In the genomic region with DNA sequence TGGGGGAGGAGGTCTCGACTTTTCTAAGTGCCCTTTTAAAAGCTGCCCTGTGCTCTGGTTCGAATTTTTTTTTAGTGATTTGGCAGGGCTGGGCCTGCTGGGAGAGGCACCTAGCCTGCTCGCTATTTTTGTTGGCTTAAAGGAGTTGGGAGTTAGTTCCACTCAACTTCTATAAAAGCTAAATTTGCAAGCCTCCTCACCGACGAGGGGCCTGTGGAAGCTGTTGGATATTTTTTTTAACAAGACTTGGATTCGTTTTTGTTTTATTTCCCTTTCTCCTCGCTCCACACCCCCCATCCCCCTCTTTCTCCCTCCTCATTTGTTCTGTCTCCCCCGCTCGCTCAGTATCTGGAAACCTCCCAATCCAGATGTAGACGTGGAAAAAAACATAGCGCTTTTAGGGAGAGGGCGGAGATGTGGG, we compare ENCODE assay signal across 10 mouse cellular contexts. TPM values are rescaled to one million over a fixed set of nuclear protein-coding genes. Genes with fewer than 3 reads are reported as not detected.
DNase-seq lines count a peak whose midpoint lies in the region; ATAC-seq and TF ChIP-seq lines count a peak whose summit lies in the region.
"Had no signal": no experiment of that assay in that cellular context is flagged by ENCODE, and none has a peak within 500 bp of the region (broad histone marks: within the 10 kb centered on the region; RNA-seq: fewer than 3 reads in every experiment).

No protein-coding gene starts in this region.

- H3K36me3 ChIP-seq in embryonic facial prominence, embryonic 12.5 days = peaks cover 7% of the 10 kb centered on the region; the same call in 1 of the 2 replicates
- H3K36me3 ChIP-seq in hindbrain, embryonic 13.5 days = no peaks in the 10 kb centered on the region
- no peaks in the 10 kb centered on the region for H3K36me3 ChIP-seq in midbrain, embryonic 15.5 days (replicated peaks)

- H3K4me3 ChIP-seq in gastrocnemius, adult 2 months = peak overlapping the region; percentile 93
- peak overlapping the region; percentile 96 for H3K4me3 ChIP-seq in embryonic facial prominence, embryonic 12.5 days
- peak overlapping the region; percentile 79 for H3K4me3 ChIP-seq in hindbrain, embryonic 13.5 days
- peak overlapping the region; percentile 66 for H3K4me3 ChIP-seq in midbrain, embryonic 15.5 days

- no peak for ATAC-seq in embryonic facial prominence, embryonic 12.5 days (ENCODE audit: insufficient number of reproducible peaks, insufficient read depth, low FRiP score, low TSS enrichment)
- no peak for ATAC-seq in hindbrain, embryonic 13.5 days (ENCODE audit: low FRiP score)
- ATAC-seq in midbrain, embryonic 15.5 days (replicated peaks) = no peak
- ATAC-seq in erythroblast, adult 5-6 weeks (replicated peaks; ENCODE audit: low FRiP score, poor library complexity, severe bottlenecking) = no peak

- H3K9ac ChIP-seq in embryonic facial prominence, embryonic 12.5 days = peak overlapping the region; percentile 100
- peak overlapping the region; percentile 86 for H3K9ac ChIP-seq in hindbrain, embryonic 13.5 days
- H3K9ac ChIP-seq in midbrain, embryonic 15.5 days = peak overlapping the region; percentile 13; the same call in 1 of the 2 replicates

- H3K4me1 ChIP-seq in embryonic facial prominence, embryonic 12.5 days = peaks cover 42% of the 10 kb centered on the region
- H3K4me1 ChIP-seq in hindbrain, embryonic 13.5 days (replicated peaks) = peaks cover 83% of the 10 kb centered on the region
- peaks cover 54% of the 10 kb centered on the region for H3K4me1 ChIP-seq in midbrain, embryonic 15.5 days

- DNase-seq in gastrocnemius, adult 2 months = no peak
- no peak for DNase-seq in gastrocnemius, postnatal 25 days
- no peak for DNase-seq in left cerebral cortex, postnatal 36 days (ENCODE audit: low spot score in 2 of 2)
- no peak for DNase-seq in adrenal gland, adult (ENCODE audit: inconsistent age in 2 of 2, low spot score in 1 of 2)
- DNase-seq: cerebellum, adult 11-12 months had no signal

- 0 out of 2 replicates have a peak, but pooled peaks cover 3% of the 10 kb centered on the region for H3K27me3 ChIP-seq in embryonic facial prominence, embryonic 12.5 days
- 0 out of 2 replicates have a peak, but pooled peaks cover 14% of the 10 kb centered on the region for H3K27me3 ChIP-seq in hindbrain, embryonic 13.5 days
- H3K27me3 ChIP-seq in midbrain, embryonic 15.5 days (replicated peaks) = peaks cover 7% of the 10 kb centered on the region; the same call in 1 of the 2 replicates

- no peak for TF ChIP-seq CTCF in gastrocnemius, adult 2 months (IDR thresholded peaks at IDR 0.05)

- peak overlapping the region; percentile 91 for H3K27ac ChIP-seq in gastrocnemius, adult 2 months
- peak overlapping the region; percentile 100 for H3K27ac ChIP-seq in embryonic facial prominence, embryonic 12.5 days
- H3K27ac ChIP-seq in hindbrain, embryonic 13.5 days = peak overlapping the region; percentile 64
- H3K27ac ChIP-seq in midbrain, embryonic 15.5 days = peak overlapping the region; percentile 16; the same call in 1 of the 2 replicates

- no peaks in the 10 kb centered on the region for H3K9me3 ChIP-seq in embryonic facial prominence, embryonic 12.5 days
- no peaks in the 10 kb centered on the region for H3K9me3 ChIP-seq in hindbrain, embryonic 13.5 days
- H3K9me3 ChIP-seq in midbrain, embryonic 15.5 days = no peaks in the 10 kb centered on the region

- H3K4me2 ChIP-seq in embryonic facial prominence, embryonic 12.5 days (replicated peaks) = peak overlapping the region; percentile 79
- peak overlapping the region; percentile 80 for H3K4me2 ChIP-seq in hindbrain, embryonic 13.5 days
- peak overlapping the region; percentile 97 for H3K4me2 ChIP-seq in midbrain, embryonic 15.5 days

- intact Hi-C loops in gastrocnemius, adult 2 months (cut with DNase I) = no loop called here
- intact Hi-C loops in left cerebral cortex, postnatal 36 days (cut with DNase I) = no loop called here

- 1% methylated on average over 12 of the region's 12 CpGs for WGBS in embryonic facial prominence, embryonic 12.5 days
- WGBS in hindbrain, embryonic 13.5 days = 1% methylated on average over 12 of the region's 12 CpGs
- WGBS in midbrain, embryonic 15.5 days = under 1% methylated on average over 12 of the region's 12 CpGs

RNA-seq across cellular contexts. Expression of gene Fzd2, which starts 2.6 kb away (rescaled TPM):
- total RNA-seq in gastrocnemius, adult 2 months (2021) = 1 to 10 TPM; 1.2 to 2.1 TPM
- 1 to 10 TPM; 2.5 to 2.7 TPM for total RNA-seq in gastrocnemius, postnatal 25 days (2021)
- polyA plus RNA-seq in embryonic facial prominence, embryonic 12.5 days (2016; fragmentation: Nextera tagmentation; extraction: Ambion mirVana) = 93.6 and 97.8 TPM in 2 replicates
- 10.5 and 11.8 TPM in 2 replicates for polyA plus RNA-seq in hindbrain, embryonic 13.5 days (2015; fragmentation: Nextera tagmentation; extraction: Ambion mirVana)
- 7.4 and 9.5 TPM in 2 replicates for polyA plus RNA-seq in midbrain, embryonic 15.5 days (2015; fragmentation: Nextera tagmentation; extraction: Ambion mirVana)
- 10 to 100 TPM; 10.5 to 12.7 TPM for total RNA-seq in left cerebral cortex, postnatal 36 days (2021)
- total RNA-seq in erythroblast, adult 5-6 weeks (2015; ENCODE audit: low replicate concordance) = not detected in 2 replicates
- not detected in 2 replicates for total RNA-seq in erythroblast, adult 5-6 weeks (2017; ENCODE audit: low replicate concordance)
- total RNA-seq: megakaryocyte progenitor cell, adult 5-6 weeks had no signal

RNA-seq across cellular contexts. Expression of gene Gm11627, which starts 27.5 kb away (rescaled TPM):
- not detected for total RNA-seq in gastrocnemius, adult 2 months (2021)
- under 1 TPM in 1 of 2 experiments, not detected in 1; 0.43 TPM for total RNA-seq in gastrocnemius, postnatal 25 days (2021)
- polyA plus RNA-seq in embryonic facial prominence, embryonic 12.5 days (2016; fragmentation: Nextera tagmentation; extraction: Ambion mirVana) = 11.8 and 12.3 TPM in 2 replicates
- 2.8 and 5.3 TPM in 2 replicates for polyA plus RNA-seq in hindbrain, embryonic 13.5 days (2015; fragmentation: Nextera tagmentation; extraction: Ambion mirVana)
- 1.9 and 3.4 TPM in 2 replicates for polyA plus RNA-seq in midbrain, embryonic 15.5 days (2015; fragmentation: Nextera tagmentation; extraction: Ambion mirVana)
- 1 to 10 TPM; 5.0 to 8.7 TPM for total RNA-seq in left cerebral cortex, postnatal 36 days (2021)
- not detected in 2 replicates for total RNA-seq in erythroblast, adult 5-6 weeks (2015; ENCODE audit: low replicate concordance)
- total RNA-seq in erythroblast, adult 5-6 weeks (2017; ENCODE audit: low replicate concordance) = not detected in 2 replicates
- total RNA-seq: megakaryocyte progenitor cell, adult 5-6 weeks had no signal

RNA-seq across cellular contexts. Expression of gene Gpatch8, which starts 50.6 kb away (rescaled TPM):
- total RNA-seq in gastrocnemius, adult 2 months (2021) = 10 to 100 TPM; 23.7 to 26.8 TPM
- 10 to 100 TPM; 17.5 to 19.6 TPM for total RNA-seq in gastrocnemius, postnatal 25 days (2021)
- 68.7 and 69.1 TPM in 2 replicates for polyA plus RNA-seq in embryonic facial prominence, embryonic 12.5 days (2016; fragmentation: Nextera tagmentation; extraction: Ambion mirVana)
- polyA plus RNA-seq in hindbrain, embryonic 13.5 days (2015; fragmentation: Nextera tagmentation; extraction: Ambion mirVana) = 83.4 and 86.1 TPM in 2 replicates
- polyA plus RNA-seq in midbrain, embryonic 15.5 days (2015; fragmentation: Nextera tagmentation; extraction: Ambion mirVana) = 72.7 and 76.4 TPM in 2 replicates
- 10 to 100 TPM; 46.0 to 65.5 TPM for total RNA-seq in left cerebral cortex, postnatal 36 days (2021)
- 28.6 and 32.3 TPM in 2 replicates for total RNA-seq in erythroblast, adult 5-6 weeks (2015; ENCODE audit: low replicate concordance)
- total RNA-seq in erythroblast, adult 5-6 weeks (2017; ENCODE audit: low replicate concordance) = 59.6 and 66.8 TPM in 2 replicates

RNA-seq across cellular contexts. Expression of gene Meioc, which starts 56.8 kb away (rescaled TPM):
- total RNA-seq in gastrocnemius, adult 2 months (2021) = not detected
- not detected for total RNA-seq in gastrocnemius, postnatal 25 days (2021)
- polyA plus RNA-seq in embryonic facial prominence, embryonic 12.5 days (2016; fragmentation: Nextera tagmentation; extraction: Ambion mirVana) = 0.65 and 1.3 TPM in 2 replicates
- polyA plus RNA-seq in hindbrain, embryonic 13.5 days (2015; fragmentation: Nextera tagmentation; extraction: Ambion mirVana) = 0.04 and 0.18 TPM in 2 replicates
- polyA plus RNA-seq in midbrain, embryonic 15.5 days (2015; fragmentation: Nextera tagmentation; extraction: Ambion mirVana) = 0.13 TPM in 1 of 2 replicates, not detected in the other
- not detected for total RNA-seq in left cerebral cortex, postnatal 36 days (2021)
- not detected in 2 replicates for total RNA-seq in erythroblast, adult 5-6 weeks (2015; ENCODE audit: low replicate concordance)
- total RNA-seq in erythroblast, adult 5-6 weeks (2017; ENCODE audit: low replicate concordance) = not detected in 2 replicates
- total RNA-seq: megakaryocyte progenitor cell, adult 5-6 weeks had no signal

Comparison
In these comparisons a context has a peak if more than half of its experiments do, and no peak if none do; other contexts are left out.
1. H3K27ac ChIP-seq: peak in every context shown above with its lines; median percentile 100 in embryonic facial prominence, embryonic 12.5 days; 91 in gastrocnemius, adult 2 months; 64 in hindbrain, embryonic 13.5 days; 16 in midbrain, embryonic 15.5 days.
2. H3K9ac ChIP-seq: peak in every context shown above with its lines; median percentile 100 in embryonic facial prominence, embryonic 12.5 days; 86 in hindbrain, embryonic 13.5 days; 13 in midbrain, embryonic 15.5 days.
3. RNA of gene Gm11627, which starts 27.5 kb away (total RNA-seq): 5.0 to 8.7 TPM in left cerebral cortex, postnatal 36 days; 0.43 TPM in gastrocnemius, postnatal 25 days, not detected in gastrocnemius, adult 2 months and not detected in erythroblast, adult 5-6 weeks; every median in the first group is over 4 times any median in the second.
4. Peak in every context shown above with its lines, with median percentiles within 50 percentile points of each other: H3K4me3 ChIP-seq and H3K4me2 ChIP-seq.